Mouse (Mus musculus) right cerebral cortex, postnatal 36 days (tissue): Measurements from ENCODE around the gene Astn2.

Experiments
- DNase-seq, 2 experiments: peaks; one replicate each; pipeline ENCODE4 v3.0.0; 2022; ENCODE audit warnings: low spot score in 2 of 2, mixed read lengths in 1 of 2

The Astn2 gene

DNA sequence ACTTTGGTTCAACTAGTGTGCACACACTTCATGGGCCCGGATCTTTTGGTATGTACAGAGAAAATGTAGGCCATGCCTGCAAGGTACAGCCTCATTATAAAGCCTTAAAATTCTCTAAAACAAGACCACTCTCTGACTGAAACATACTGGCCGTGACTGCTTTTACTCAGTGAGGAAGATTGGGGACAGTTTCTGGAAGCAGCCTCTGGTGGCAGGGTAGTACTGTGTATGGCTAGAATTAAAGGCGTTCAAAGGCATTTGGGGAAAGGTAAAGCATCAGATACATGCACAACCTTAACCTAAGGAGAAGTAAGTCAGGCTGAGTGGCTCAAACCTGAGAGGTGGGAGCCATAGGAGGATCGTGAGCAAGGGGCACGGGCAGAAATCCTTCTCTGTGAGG lies 725.9 kb downstream of the Astn2 start:
- DNase-seq: no peak

DNA sequence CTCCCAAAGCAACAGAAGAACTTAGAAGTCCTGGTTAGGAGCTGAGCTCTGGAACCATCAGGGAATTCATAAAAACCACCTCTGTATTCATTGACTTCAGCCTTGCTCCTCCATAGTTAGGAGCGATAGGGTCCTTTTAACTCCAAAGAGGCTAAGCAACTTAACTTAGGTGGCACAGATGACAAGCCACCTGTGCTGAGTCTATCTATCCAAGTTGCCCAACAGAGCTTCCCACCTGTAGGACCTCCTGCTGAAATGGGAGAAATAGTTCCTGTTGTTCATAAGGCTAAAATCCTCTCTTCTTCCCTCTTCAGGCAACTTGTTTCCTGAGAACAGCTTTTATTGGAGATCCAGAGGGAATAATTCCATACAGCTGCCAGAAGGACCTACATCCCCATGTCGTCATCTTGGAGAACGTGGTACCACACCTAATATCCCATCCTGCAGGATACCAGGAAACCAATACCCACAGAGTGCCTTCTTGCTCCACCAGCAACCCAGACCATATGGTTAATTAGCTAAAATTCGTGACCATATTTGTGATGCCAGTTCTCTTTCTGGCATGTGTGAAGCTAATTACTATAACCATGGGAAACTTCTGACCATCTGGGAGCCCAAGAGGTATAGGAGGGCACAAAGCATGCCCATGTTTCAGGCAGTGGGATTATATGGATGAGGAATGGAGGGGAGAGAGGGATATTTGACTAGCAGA lies 730.0 kb downstream of the Astn2 start:
- DNase-seq: no peak

DNA sequence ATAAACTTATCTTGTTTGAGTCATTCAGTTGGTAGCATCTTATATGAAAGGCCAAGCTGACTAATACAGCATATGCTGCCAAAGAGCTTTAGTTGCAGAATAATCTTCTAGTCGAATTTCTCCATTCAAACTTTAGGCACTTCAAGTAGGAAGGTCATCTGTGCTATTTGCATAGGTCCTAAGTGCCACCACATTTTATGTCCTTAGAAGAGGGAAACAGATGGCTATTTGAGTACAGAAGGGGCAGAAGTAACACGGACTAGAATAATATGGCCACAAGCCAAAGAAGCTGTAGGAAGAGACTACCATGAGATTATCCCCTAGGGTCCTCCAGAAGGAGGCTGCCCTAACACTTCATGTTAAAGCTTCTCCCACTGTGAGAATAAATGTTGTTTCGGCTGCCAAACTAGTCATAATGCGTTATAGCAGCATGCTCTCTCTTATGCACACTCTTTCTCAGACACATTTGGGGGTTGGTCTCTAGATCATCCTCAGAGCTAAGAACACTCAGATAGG lies 730.9 kb downstream of the Astn2 start:
- no peak for DNase-seq

DNA sequence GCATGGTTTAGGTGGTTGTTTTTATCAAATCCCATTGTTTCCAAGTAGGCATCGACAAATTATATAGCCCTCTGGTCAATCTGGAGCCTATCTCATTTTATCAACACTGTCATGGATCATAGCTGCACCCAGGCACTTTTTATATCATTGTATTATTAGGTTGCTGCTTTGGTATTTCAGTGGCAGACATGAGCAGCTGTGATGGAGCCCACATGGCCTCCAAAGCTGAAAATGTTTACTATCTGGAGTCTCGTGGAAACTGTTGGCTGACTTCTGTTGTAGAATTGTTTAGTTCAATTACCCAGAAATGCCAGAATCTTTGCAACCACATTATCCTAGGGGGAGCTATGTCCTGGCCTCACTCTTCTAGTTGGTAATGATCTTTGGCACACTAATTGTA lies 732.1 kb downstream of the Astn2 start:
- no peak for DNase-seq

DNA sequence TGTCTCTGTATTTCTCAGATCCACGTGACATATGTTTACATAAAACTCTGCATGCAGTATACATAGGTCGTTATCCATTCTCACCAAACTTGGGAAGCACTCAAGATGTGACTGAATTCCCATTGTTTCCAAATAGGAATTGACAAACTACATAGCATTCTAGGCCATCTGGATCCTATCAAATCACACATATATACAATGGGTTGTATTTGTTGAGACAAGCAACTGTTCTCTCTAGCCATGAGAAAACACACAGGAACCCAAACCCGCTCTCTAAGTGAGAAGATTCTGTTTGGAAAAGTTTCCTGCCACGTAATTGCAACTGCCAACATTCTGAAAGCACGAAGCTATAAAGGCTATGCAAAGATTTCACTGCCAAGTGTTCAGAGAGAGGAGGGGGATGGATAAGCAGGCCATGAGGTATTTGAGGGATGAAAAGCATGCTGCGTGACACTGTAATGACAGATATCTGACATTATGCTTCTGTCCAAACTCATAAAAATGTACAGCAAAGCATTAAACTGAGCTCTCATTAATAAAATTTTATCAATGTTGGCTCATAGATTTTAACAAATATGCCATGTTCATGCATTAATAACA lies 732.7 kb downstream of the Astn2 start:
- no peak for DNase-seq

DNA sequence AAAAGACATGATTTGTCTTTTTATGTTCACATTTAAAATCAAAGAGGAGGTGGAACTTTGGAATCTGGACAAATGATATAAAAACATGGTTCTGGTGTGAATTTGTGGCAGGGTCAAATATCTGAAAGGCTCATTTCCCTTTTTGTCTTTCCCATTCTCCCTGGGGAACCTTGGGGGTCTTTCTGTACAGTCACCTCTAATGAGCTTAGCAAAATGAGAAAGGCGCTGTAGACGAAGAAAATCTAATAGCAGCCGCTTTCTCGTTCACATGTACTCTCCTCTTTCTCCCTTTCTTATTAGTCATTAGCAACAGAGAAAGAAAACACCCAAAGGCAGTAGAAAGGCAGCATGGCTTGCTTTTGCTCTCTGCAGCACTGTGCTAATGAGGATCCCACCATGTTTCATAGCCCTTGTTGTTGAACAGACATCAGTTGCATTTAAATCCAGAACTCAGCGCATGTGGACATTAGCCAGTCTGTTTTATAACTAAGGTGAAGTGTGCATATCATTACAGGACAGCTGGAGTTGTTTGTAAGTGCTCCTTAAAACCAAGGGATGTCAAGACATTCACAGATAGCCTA lies 737.3 kb downstream of the Astn2 start:
- DNase-seq: no peak

DNA sequence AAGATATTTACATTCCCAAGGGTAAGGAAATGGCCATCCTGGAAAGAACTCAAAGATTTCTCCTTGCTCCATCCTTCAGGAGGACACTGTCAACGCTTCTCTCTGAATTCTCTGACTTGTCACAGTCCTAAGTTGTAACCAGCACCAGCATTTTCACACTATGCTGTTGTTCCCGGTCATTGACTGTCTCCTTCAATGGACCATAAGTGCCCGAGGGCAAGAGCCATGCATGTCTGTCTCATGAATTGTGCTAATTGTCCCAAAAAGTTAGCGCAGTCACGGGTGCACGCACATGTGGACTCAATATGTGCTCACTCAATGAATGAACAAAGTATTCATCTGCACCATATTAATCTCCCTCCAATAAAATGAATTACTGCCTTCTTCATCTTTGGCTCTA lies 741.2 kb downstream of the Astn2 start:
- DNase-seq: no peak

DNA sequence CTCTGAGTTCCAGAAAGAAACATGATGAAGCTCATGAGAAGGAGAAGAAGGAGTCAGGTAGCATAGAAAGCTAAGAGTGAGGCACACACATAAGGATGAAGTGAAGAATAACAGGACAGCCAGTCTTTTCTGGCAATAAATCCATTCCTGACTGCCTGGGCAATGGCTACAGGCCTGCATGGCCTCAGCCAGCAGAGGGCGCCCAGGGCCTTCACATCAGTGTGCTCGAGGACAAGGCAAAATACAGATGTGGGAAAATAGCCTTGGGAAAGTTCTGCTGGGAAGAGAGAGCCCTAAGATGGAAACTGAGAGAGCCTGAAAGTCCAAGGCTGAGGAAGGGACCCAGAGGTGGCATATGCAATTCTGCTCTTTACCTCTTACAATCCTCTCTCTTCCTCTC lies 749.7 kb downstream of the Astn2 start:
- peak; percentile 75 to 82 for DNase-seq

DNA sequence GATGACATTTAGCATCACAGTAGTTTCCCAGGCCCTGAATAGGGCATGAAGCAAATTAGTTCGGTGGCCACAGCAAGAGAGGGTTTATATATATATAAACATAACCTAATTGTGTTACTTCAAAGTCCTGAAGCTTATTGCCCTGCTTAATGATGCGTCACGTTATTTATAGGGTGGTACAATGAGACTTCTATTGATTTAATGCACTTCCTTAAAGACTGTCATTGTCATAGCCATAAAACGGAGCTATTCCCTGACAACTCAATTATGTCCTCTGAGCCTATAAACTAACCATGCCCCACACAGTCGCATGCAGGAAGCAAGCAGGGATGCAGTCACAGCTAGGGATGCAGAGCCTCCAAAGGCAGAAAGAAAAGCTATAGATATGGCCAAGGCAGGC lies 761.8 kb downstream of the Astn2 start:
- DNase-seq: no peak

DNA sequence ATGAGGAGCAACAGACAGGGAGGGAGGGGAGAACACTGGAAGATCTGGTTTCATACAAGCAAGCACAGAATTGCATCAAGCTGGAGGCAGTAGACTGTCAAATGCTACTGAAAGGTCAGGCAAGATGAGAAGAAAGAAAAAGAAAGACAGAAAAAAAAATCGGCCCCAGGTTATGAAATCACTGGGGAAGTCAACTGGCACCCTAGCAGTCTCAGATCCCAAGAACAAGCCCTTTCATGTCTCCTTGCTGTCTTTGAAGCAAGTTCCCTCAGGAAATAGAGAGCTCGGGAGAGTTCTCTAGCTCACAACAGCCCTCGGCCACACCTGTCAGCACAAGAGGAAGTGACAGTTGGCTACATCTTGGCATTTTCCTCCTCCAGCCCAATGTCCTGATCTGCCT lies 766.2 kb downstream of the Astn2 start:
- no peak for DNase-seq

DNA sequence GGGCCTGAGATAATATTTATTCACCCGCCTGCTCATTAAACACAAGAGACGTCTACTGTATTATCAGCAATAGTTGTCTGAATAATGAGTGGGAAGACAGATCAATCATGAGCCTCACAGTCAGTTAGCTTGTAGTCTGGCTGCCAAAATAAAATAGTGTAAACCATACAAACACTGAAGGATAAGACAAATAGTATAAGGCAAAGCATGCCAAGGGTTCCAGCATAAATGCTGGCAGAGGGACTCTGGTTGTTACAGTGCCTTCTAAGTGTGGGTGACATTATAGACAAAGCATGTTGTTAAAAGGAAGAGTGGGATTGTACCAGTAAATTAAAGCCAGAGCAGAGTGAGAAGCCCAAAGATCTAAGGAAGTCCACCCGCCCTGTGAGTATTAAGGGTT lies 784.3 kb downstream of the Astn2 start:
- DNase-seq: no peak

DNA sequence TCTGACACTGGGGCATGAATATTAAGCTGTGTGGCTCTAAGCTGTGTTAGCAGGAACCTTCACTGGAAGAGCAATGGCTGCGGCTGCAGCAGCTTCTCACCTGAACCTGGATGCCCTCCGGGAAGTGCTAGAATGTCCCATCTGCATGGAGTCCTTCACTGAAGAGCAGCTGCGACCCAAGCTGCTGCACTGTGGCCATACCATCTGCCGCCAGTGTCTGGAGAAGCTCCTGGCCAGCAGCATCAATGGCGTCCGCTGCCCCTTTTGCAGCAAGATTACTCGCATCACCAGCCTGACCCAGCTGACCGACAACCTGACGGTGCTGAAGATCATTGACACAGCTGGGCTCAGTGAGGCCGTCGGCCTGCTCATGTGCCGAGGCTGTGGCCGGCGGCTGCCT lies 791.3 kb downstream of the Astn2 start:
- no peak for DNase-seq

DNA sequence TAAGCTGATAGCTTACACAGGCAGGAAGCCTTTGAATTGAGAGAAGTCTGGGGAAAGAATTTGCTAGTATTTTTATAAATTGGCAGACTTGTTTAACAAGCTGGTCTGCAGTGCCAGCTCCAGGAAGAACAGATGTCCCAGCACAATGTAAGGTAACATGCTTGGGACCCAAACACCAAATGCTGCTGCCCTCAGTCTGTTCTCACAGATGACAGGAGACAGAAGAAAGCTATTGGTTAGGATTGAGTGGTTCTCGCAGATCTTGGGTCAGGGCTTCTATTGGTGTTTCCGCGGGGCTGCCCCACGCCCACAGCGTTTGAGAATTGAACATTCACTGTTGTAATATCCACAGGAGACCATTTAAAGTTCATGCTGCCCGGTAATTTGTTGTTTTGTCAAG lies 793.5 kb downstream of the Astn2 start:
- no peak for DNase-seq

DNA sequence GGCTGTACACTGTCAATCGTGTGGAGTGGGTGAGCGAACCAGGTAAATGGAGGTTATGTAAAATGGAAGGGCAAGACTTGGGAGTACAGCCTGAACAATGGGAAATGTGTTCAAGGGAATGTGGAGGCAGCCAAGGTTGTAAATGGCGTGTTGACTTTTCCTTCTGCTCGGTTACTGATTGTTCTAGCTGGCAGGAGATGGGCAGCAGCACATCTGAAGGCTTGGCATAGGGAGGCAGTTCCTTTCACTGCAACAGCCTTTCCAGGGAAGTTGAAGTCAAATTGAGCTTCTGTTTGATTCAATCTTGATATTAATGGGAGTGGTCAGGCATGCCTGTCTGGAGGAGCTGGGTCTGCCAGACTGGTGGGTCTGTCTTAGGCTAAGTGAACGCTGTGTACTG lies 794.1 kb downstream of the Astn2 start:
- no peak for DNase-seq

DNA sequence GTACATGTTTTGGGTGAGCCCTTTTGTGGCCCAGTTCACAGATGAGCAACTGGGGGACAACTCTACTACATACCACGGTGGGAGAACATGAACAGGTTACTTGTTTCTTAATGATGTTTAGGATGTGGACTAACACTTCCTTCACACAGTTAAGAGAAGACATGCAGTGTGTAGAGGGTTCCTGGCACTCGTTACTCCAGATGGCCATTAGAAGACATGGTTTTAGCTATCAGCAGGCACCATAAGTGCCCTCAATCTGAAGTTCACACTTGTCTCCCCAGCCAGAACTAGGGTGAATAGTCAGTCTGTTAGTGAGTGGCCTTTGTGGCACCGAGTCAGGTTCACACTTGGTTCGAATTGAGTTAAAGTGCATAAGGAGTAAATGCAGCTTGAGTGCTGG lies 796.3 kb downstream of the Astn2 start:
- no peak for DNase-seq

DNA sequence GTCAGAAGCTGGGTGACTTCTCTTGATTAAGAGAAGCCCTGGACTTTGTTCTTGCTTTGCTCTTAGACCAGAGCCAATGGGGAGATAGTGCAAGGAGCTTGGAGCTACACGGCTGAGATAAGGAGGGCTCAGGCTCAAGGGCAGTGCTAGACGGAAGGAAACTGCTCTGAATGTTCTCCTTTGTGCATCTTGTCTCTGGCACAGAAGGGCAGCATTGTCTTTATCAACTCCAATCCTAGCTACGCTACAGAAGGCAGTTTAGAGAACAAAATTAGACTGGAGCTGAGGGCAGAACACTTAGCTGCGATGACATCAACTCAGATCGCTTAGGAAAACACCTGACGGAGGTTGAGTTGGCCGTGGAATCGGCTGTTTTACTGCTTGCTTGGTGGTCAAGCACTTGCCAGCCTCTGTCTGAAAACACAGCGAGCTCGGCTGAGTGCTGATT lies 797.2 kb downstream of the Astn2 start:
- DNase-seq: no peak

DNA sequence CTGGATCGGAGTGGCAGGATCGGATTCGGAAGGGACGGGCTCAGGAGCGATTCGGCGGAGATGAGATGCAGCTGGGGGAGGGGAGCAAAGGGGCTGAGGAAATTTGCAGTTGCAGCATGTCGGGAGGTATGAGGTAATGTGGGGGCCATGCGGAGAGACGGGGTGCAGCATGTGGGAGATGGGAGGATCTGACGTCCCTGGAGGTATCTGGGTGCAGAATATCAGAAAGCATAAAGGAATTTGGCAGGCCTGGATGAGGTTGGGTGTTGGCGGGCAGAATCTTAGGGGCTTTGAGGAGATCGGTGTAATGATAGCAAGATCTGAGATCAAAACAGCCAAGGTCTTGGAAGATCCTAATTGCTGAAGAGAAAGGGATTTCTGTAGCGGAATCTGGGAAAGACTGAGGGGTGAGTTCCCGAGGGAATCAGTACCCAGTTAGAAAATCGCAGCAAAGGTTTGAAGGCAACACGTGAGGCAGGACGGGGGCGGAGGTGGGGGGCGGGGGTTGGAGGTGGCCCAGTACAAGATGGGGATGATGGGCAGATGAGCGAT lies 799.2 kb downstream of the Astn2 start:
- peak in 1 of 2 experiments; percentile 46 for DNase-seq

DNA sequence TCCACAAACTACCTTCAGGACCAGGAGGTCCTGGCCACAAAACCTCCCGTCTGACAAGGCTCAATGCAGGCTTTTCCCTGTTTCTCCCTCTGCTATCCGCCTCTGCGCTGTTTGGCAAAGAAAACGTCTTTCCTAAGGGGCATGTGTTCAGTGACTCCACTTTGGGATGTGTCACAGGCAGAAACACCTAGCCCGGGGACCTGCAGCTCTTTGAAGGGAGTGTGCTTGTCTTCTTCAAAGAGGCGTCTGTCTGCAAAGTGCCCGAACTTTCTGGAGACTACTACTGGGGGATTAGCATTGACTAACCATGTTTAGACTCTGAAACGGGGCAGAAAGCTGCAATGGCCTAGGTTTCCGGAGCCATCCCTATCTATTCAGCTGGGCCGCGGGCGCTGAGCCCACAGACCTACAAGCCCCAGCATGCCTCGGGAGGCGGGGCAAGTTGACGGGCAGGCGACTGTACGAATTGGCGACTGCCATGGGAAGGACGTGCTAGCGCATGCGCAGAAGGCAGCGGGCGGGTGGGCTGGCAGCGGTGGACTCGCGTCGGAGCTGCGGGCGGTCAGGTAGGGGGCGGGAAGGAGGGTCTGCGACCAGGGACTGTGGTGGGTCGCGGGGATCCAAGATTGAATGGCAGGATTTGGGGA lies 799.8 kb downstream of the Astn2 start, which contains the start of gene Trim32:
Gene Trim32 (plus strand): TSS at position 483 of the 647 bp plus-strand sequence.
- peak; percentile 97 to 98 for DNase-seq

DNA sequence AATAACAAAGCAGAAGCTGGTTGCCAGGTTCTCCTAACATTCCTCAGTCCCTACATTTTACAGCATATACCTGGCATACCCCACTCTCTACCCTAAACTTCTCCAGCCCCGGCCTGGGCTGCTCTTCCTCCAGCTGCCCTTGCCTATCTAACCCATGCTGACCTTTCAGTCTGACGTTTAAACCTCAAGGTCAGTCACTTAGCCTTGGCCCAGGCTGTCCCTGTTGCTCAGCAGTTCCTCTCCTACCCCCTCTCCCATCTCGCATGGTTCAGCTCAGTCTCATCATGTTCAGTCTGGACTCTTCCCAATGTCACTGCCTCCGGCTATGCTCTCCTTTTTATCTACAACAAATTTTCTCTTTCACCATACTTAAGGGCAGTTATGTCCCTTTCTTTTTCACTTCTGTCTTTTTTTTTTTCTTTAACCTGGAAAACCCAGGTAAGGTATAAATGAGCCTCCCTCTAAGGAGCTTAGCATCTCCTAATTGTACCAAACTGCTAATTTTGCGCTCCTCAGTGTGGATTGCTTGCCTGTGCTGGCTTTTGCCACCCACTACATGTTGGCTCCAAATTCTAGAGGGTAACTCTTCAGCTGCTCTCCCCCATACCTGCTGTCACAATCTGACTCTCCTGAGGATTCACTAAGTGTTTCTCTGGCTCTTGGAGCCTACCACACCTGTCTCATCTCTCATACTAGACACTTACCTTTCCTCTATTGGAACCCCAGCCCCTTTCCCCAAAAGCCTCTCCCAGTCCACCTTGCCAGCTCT lies 809.6 kb downstream of the Astn2 start:
- no peak for DNase-seq

DNA sequence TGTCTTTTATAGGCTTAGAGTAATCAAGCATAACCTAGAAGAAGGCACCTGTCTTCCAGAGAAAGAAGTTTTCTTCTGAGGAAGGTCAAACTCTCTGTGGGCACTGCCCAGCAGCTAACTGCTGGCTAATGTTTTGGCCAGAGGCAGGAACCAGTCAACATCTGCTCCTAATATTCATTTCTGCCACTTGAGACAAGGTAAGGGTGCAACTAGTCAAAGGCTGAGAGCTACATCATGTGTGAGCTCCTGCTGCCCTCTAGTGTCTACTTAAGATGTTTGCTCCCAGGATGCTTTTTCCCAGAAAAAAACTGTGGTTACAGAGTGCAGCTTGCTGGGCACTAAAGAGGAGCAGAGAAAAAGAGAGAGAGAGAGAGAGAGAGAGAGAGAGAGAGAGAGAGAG lies 814.6 kb downstream of the Astn2 start:
- DNase-seq: no peak

DNA sequence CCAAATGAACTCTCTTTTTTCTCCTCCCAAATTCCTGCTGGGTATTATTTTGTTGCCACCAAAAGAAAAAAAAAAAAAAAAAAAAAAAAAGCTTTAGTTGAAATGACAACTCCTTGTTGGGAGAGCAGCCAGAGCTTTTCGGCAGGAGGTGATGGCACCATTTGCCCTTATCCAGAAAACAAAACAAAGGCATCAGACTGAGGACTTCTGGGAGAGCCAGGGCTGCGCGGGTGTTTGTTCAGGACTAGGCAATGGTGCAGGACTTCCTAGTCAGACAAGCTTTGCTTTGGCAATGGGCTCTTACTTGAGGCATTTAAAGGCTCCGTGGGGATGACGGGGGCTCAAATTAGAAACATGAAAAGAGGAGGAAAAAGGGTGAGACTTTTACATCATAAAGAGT lies 817.5 kb downstream of the Astn2 start:
- no peak for DNase-seq
